Mouse (Mus musculus): ENCODE measurements around the gene Abca2. TPM values are rescaled to one million over a fixed set of nuclear protein-coding genes. Genes with fewer than 3 reads are reported as not detected.

Gene Abca2
- polyA plus RNA-seq, 1 experiment from 2014 or later: 5.9 TPM

GRCm38 (mm10) chr2:25487965-25488670 is 59.6 kb downstream of the Abca2 start:
- no peak overlapping the region for H3K4me3 ChIP-seq
- H3K4me1 ChIP-seq: no peaks in the 10 kb centered on the region
- no peak for ATAC-seq (ENCODE audit: insufficient number of reproducible peaks, low FRiP score, low TSS enrichment, low read depth)
- H3K27ac ChIP-seq: no peak overlapping the region
- no peak overlapping the region for H3K4me2 ChIP-seq
- no peaks in the 10 kb centered on the region for H3K36me3 ChIP-seq
- H3K9ac ChIP-seq: no peak overlapping the region
- 75% methylated on average over 6 of the region's 6 CpGs for WGBS
- 0 out of 2 replicates have a peak, but pooled peaks cover 3% of the 10 kb centered on the region for H3K27me3 ChIP-seq
- H3K9me3 ChIP-seq: no peaks in the 10 kb centered on the region

GRCm38 (mm10) chr2:25488671-25489068 is 60.2 kb downstream of the Abca2 start:
- H3K9ac ChIP-seq: no peak overlapping the region
- H3K36me3 ChIP-seq: no peaks in the 10 kb centered on the region
- no peak overlapping the region for H3K4me2 ChIP-seq
- WGBS: 80% methylated on average over 7 of the region's 7 CpGs
- ATAC-seq (ENCODE audit: insufficient number of reproducible peaks, low FRiP score, low TSS enrichment, low read depth): no peak
- H3K4me3 ChIP-seq: no peak overlapping the region
- H3K4me1 ChIP-seq: no peaks in the 10 kb centered on the region
- no peaks in the 10 kb centered on the region for H3K9me3 ChIP-seq
- H3K27me3 ChIP-seq: 0 out of 2 replicates have a peak, but pooled peaks cover 3% of the 10 kb centered on the region
- no peak overlapping the region for H3K27ac ChIP-seq

GRCm38 (mm10) chr2:25492988-25493387 is 64.5 kb downstream of the Abca2 start:
- no peak overlapping the region for H3K4me2 ChIP-seq
- 81% methylated on average over 5 of the region's 5 CpGs for WGBS

GRCm38 (mm10) chr2:25493476-25493961 is 65.0 kb downstream of the Abca2 start, which contains the start of gene Lcn12:
TSS of gene Lcn12 (minus strand) at chr2:25493911.
- Histone ChIP-seq H3K9ac (no peak within 1 kb of the TSS), H3K36me3 (no peaks in the 10 kb centered on the region), H3K27me3 (no peaks in the 10 kb centered on the region), H3K27ac (no peak within 1 kb of the TSS), H3K4me3 (no peak within 1 kb of the TSS), H3K9me3 (no peaks in the 10 kb centered on the region), H3K4me2 (no peak within 1 kb of the TSS), H3K4me1 (no peaks in the 10 kb centered on the region)
- ATAC-seq (ENCODE audit: insufficient number of reproducible peaks, low FRiP score, low TSS enrichment, low read depth): no peak
- 86% methylated on average over 5 of the region's 5 CpGs for whole genome bisulfite sequencing

More at GRCm38 (mm10) chr2:25492988-25493387, 64.5 kb downstream of the Abca2 start:
- H3K36me3 ChIP-seq: no peaks in the 10 kb centered on the region
- no peak for ATAC-seq (ENCODE audit: insufficient number of reproducible peaks, low FRiP score, low TSS enrichment, low read depth)
- no peaks in the 10 kb centered on the region for H3K4me1 ChIP-seq
- H3K9ac ChIP-seq: no peak overlapping the region
- no peak overlapping the region for H3K4me3 ChIP-seq
- no peak overlapping the region for H3K27ac ChIP-seq
- H3K27me3 ChIP-seq: 0 out of 2 replicates have a peak, but pooled peaks cover 2% of the 10 kb centered on the region
- no peaks in the 10 kb centered on the region for H3K9me3 ChIP-seq

- no peaks in the 10 kb centered on the region for H3K36me3 ChIP-seq
- WGBS: 47% methylated on average over 4 of the region's 4 CpGs
- no peak overlapping the region for H3K4me3 ChIP-seq
- no peak for ATAC-seq (ENCODE audit: insufficient number of reproducible peaks, low FRiP score, low TSS enrichment, low read depth)
- H3K4me2 ChIP-seq: no peak overlapping the region
- peaks cover 8% of the 10 kb centered on the region for H3K4me1 ChIP-seq
- H3K27ac ChIP-seq: no peak overlapping the region
- no peaks in the 10 kb centered on the region for H3K27me3 ChIP-seq
- no peak overlapping the region for H3K9ac ChIP-seq
- no peaks in the 10 kb centered on the region for H3K9me3 ChIP-seq
These were observed 68.0 kb downstream of the Abca2 start for GRCm38 (mm10) chr2:25496462-25496861.

Small RNA genes within 50 kb of the gene (microRNA-seq; reads per million reads assigned to microRNA genes)
- not detected for gene Mir3087

Other genes with a start within 250 kb of the Abca2 start
- 28.5 and 33.5 TPM in 2 replicates for gene Nrarp, start 247.9 kb upstream of the Abca2 start, polyA plus RNA-seq (2015; fragmentation: Nextera tagmentation; extraction: Ambion mirVana)
- gene Tor4a, start 231.8 kb upstream of the Abca2 start, polyA plus RNA-seq (2015; fragmentation: Nextera tagmentation; extraction: Ambion mirVana): 8.9 and 10.0 TPM in 2 replicates
- 114 and 117 TPM in 2 replicates for gene Nelfb, start 217.2 kb upstream of the Abca2 start, polyA plus RNA-seq (2015; fragmentation: Nextera tagmentation; extraction: Ambion mirVana)
- gene Stpg3, start 214.1 kb upstream of the Abca2 start, polyA plus RNA-seq (2015; fragmentation: Nextera tagmentation; extraction: Ambion mirVana): not detected in 2 replicates
- 0.81 TPM in 1 of 2 replicates, not detected in the other for gene Fam166a, start 210.0 kb upstream of the Abca2 start, polyA plus RNA-seq (2015; fragmentation: Nextera tagmentation; extraction: Ambion mirVana)
- 554 and 617 TPM in 2 replicates for gene Tubb4b, start 204.0 kb upstream of the Abca2 start, polyA plus RNA-seq (2015; fragmentation: Nextera tagmentation; extraction: Ambion mirVana)
- not detected in 2 replicates for gene Slc34a3, start 194.3 kb upstream of the Abca2 start, polyA plus RNA-seq (2015; fragmentation: Nextera tagmentation; extraction: Ambion mirVana)
- 0.57 and 0.58 TPM in 2 replicates for gene Rnf224, start 191.9 kb upstream of the Abca2 start, polyA plus RNA-seq (2015; fragmentation: Nextera tagmentation; extraction: Ambion mirVana)
- 16.9 and 17.5 TPM in 2 replicates for gene Rnf208, start 186.4 kb upstream of the Abca2 start, polyA plus RNA-seq (2015; fragmentation: Nextera tagmentation; extraction: Ambion mirVana)
- gene Cysrt1, start 186.3 kb upstream of the Abca2 start, polyA plus RNA-seq (2015; fragmentation: Nextera tagmentation; extraction: Ambion mirVana): 83.9 and 100 TPM in 2 replicates
- 10.2 and 10.4 TPM in 2 replicates for gene AL732309.1, start 181.8 kb upstream of the Abca2 start, polyA plus RNA-seq (2015; fragmentation: Nextera tagmentation; extraction: Ambion mirVana)
- 21.4 and 24.2 TPM in 2 replicates for gene Tmem203, start 173.3 kb upstream of the Abca2 start, polyA plus RNA-seq (2015; fragmentation: Nextera tagmentation; extraction: Ambion mirVana)
- 8.5 and 8.6 TPM in 2 replicates for gene Tprn, start 166.1 kb upstream of the Abca2 start, polyA plus RNA-seq (2015; fragmentation: Nextera tagmentation; extraction: Ambion mirVana)
- 241 and 244 TPM in 2 replicates for gene Ssna1, start 156.3 kb upstream of the Abca2 start, polyA plus RNA-seq (2015; fragmentation: Nextera tagmentation; extraction: Ambion mirVana)
- 136 and 140 TPM in 2 replicates for gene Anapc2, start 156.2 kb upstream of the Abca2 start, polyA plus RNA-seq (2015; fragmentation: Nextera tagmentation; extraction: Ambion mirVana)
- not detected in 2 replicates for gene Tmem210, start 140.6 kb upstream of the Abca2 start, polyA plus RNA-seq (2015; fragmentation: Nextera tagmentation; extraction: Ambion mirVana)
- 0.61 and 0.92 TPM in 2 replicates for gene Lrrc26, start 138.8 kb upstream of the Abca2 start, polyA plus RNA-seq (2015; fragmentation: Nextera tagmentation; extraction: Ambion mirVana)
- 0.71 and 0.87 TPM in 2 replicates for gene Grin1, start 109.5 kb upstream of the Abca2 start, polyA plus RNA-seq (2015; fragmentation: Nextera tagmentation; extraction: Ambion mirVana)
- 47.0 and 55.8 TPM in 2 replicates for gene Man1b1, start 96.4 kb upstream of the Abca2 start, polyA plus RNA-seq (2015; fragmentation: Nextera tagmentation; extraction: Ambion mirVana)
- gene Dpp7, start 72.3 kb upstream of the Abca2 start, polyA plus RNA-seq (2015; fragmentation: Nextera tagmentation; extraction: Ambion mirVana): 24.0 and 25.1 TPM in 2 replicates
- gene Uap1l1, start 63.0 kb upstream of the Abca2 start, polyA plus RNA-seq (2015; fragmentation: Nextera tagmentation; extraction: Ambion mirVana): 16.9 and 23.6 TPM in 2 replicates
- gene Sapcd2, start 56.4 kb upstream of the Abca2 start, polyA plus RNA-seq (2015; fragmentation: Nextera tagmentation; extraction: Ambion mirVana): 30.5 and 31.9 TPM in 2 replicates
- 4.2 and 11.7 TPM in 2 replicates for gene Entpd2, start 32.8 kb upstream of the Abca2 start, polyA plus RNA-seq (2015; fragmentation: Nextera tagmentation; extraction: Ambion mirVana)
- 51.7 and 54.3 TPM in 2 replicates for gene Npdc1, start 29.4 kb upstream of the Abca2 start, polyA plus RNA-seq (2015; fragmentation: Nextera tagmentation; extraction: Ambion mirVana)
- gene Fut7, start 5.4 kb upstream of the Abca2 start, polyA plus RNA-seq (2015; fragmentation: Nextera tagmentation; extraction: Ambion mirVana): 0.18 TPM in 1 of 2 replicates, not detected in the other
- gene Clic3, start 28.1 kb downstream of the Abca2 start, polyA plus RNA-seq (2015; fragmentation: Nextera tagmentation; extraction: Ambion mirVana): 99.3 and 111 TPM in 2 replicates
- 49.9 and 56.9 TPM in 2 replicates for gene Paxx, start 32.4 kb downstream of the Abca2 start, polyA plus RNA-seq (2015; fragmentation: Nextera tagmentation; extraction: Ambion mirVana)
- 4.1 and 9.1 TPM in 2 replicates for gene Ptgds, start 41.3 kb downstream of the Abca2 start, polyA plus RNA-seq (2015; fragmentation: Nextera tagmentation; extraction: Ambion mirVana)
- not detected in 2 replicates for gene Lcn12, start 65.2 kb downstream of the Abca2 start, polyA plus RNA-seq (2015; fragmentation: Nextera tagmentation; extraction: Ambion mirVana)
- gene Fbxw5, start 72.0 kb downstream of the Abca2 start, polyA plus RNA-seq (2015; fragmentation: Nextera tagmentation; extraction: Ambion mirVana): 73.0 and 81.4 TPM in 2 replicates
- gene C8g, start 73.0 kb downstream of the Abca2 start, polyA plus RNA-seq (2015; fragmentation: Nextera tagmentation; extraction: Ambion mirVana): 4.6 and 5.6 TPM in 2 replicates
- gene Traf2, start 118.2 kb downstream of the Abca2 start, polyA plus RNA-seq (2015; fragmentation: Nextera tagmentation; extraction: Ambion mirVana): 34.4 and 35.7 TPM in 2 replicates
- 388 and 396 TPM in 2 replicates for gene Edf1, start 129.1 kb downstream of the Abca2 start, polyA plus RNA-seq (2015; fragmentation: Nextera tagmentation; extraction: Ambion mirVana)
- gene Mamdc4, start 146.1 kb downstream of the Abca2 start, polyA plus RNA-seq (2015; fragmentation: Nextera tagmentation; extraction: Ambion mirVana): 0.81 and 6.0 TPM in 2 replicates
- gene Phpt1, start 146.5 kb downstream of the Abca2 start, polyA plus RNA-seq (2015; fragmentation: Nextera tagmentation; extraction: Ambion mirVana): 129 and 139 TPM in 2 replicates
- 0.29 and 0.44 TPM in 2 replicates for gene Ajm1, start 153.1 kb downstream of the Abca2 start, polyA plus RNA-seq (2015; fragmentation: Nextera tagmentation; extraction: Ambion mirVana)
- gene Rabl6, start 179.8 kb downstream of the Abca2 start, polyA plus RNA-seq (2015; fragmentation: Nextera tagmentation; extraction: Ambion mirVana): 73.6 and 74.9 TPM in 2 replicates
- 0.12 and 0.14 TPM in 2 replicates for gene Ccdc183, start 189.0 kb downstream of the Abca2 start, polyA plus RNA-seq (2015; fragmentation: Nextera tagmentation; extraction: Ambion mirVana)
- 27.3 and 28.7 TPM in 2 replicates for gene Tmem141, start 193.3 kb downstream of the Abca2 start, polyA plus RNA-seq (2015; fragmentation: Nextera tagmentation; extraction: Ambion mirVana)
- 2.7 and 3.7 TPM in 2 replicates for gene Fcna, start 199.3 kb downstream of the Abca2 start, polyA plus RNA-seq (2015; fragmentation: Nextera tagmentation; extraction: Ambion mirVana)
- not detected in 2 replicates for gene Lcn8, start 224.4 kb downstream of the Abca2 start, polyA plus RNA-seq (2015; fragmentation: Nextera tagmentation; extraction: Ambion mirVana)
- not detected in 2 replicates for gene Lcn5, start 229.2 kb downstream of the Abca2 start, polyA plus RNA-seq (2015; fragmentation: Nextera tagmentation; extraction: Ambion mirVana)
- not detected in 2 replicates for gene Lcn6, start 248.1 kb downstream of the Abca2 start, polyA plus RNA-seq (2015; fragmentation: Nextera tagmentation; extraction: Ambion mirVana)